Mouse (Mus musculus) hindbrain, embryonic 11.5 days (tissue): Measurements from ENCODE around the gene Rgs10. TPM values are rescaled to one million over a fixed set of nuclear protein-coding genes. Genes with fewer than 3 reads are reported as not detected.

Source experiments
- polyA plus RNA-seq: library from polyadenylated mRNA; unstranded; fragments of >200 nt; fragmentation: Nextera tagmentation; extraction: Ambion mirVana; gene quantifications from 2 replicates; pipeline ENCODE4 v1.2.1, GENCODE M21; 2014

Rgs10 gene
- polyA plus RNA-seq, 1 experiment from 2014 or later: 12.4 TPM

Other genes starting within 250 kb of the Rgs10 start
- 0.36 and 0.54 TPM in 2 replicates for gene Cox6a2, start 212.4 kb downstream of the Rgs10 start, polyA plus RNA-seq
- gene Armc5, start 181.4 kb downstream of the Rgs10 start, polyA plus RNA-seq: 6.5 and 7.4 TPM in 2 replicates
- gene 9130023H24Rik, start 180.7 kb downstream of the Rgs10 start, polyA plus RNA-seq: 12.3 and 13.3 TPM in 2 replicates
- gene Tgfb1i1, start 171.9 kb downstream of the Rgs10 start, polyA plus RNA-seq: 33.0 and 40.9 TPM in 2 replicates
- 0.25 TPM in 1 of 2 replicates, not detected in the other for gene Slc5a2, start 153.1 kb downstream of the Rgs10 start, polyA plus RNA-seq
- 18.3 and 22.0 TPM in 2 replicates for gene BC017158, start 120.6 kb downstream of the Rgs10 start, polyA plus RNA-seq
- 42.0 and 50.4 TPM in 2 replicates for gene Tial1, start 43.0 kb upstream of the Rgs10 start, polyA plus RNA-seq
- gene Bag3, start 104.9 kb upstream of the Rgs10 start, polyA plus RNA-seq: 4.3 and 5.6 TPM in 2 replicates
- gene Inpp5f, start 192.6 kb upstream of the Rgs10 start, polyA plus RNA-seq: 123 and 134 TPM in 2 replicates